Mouse (Mus musculus) CH12.LX (cell line): ENCODE measurements around the gene Tbc1d25.

Experiments
- BHLHE40 ChIP-seq: IDR thresholded peaks from 2 replicates; pipeline ENCODE4 v1.6.1; 2011; ENCODE audit warnings: mild to moderate bottlenecking, low read depth, low read length, improper control_type of control experiment
- CTCF ChIP-seq, 2 experiments: IDR thresholded peaks in 1 of 2; conservative IDR thresholded peaks in 1 of 2; 2 replicates each; pipeline ENCODE4 v1.5.1; 2011 to 2012; ENCODE audit warnings: low read depth in 2 of 2, low read length in 2 of 2, improper control_type of control experiment in 1 of 2, inconsistent platforms in 1 of 2, mild to moderate bottlenecking in 1 of 2, moderate library complexity in 1 of 2
- ELF1 ChIP-seq: IDR thresholded peaks from 2 replicates; pipeline ENCODE4 v1.6.1; 2014; ENCODE audit warnings: low read depth, mild to moderate bottlenecking, inconsistent platforms, low read length, improper control_type of control experiment
- MAX ChIP-seq: IDR thresholded peaks from 2 replicates; pipeline ENCODE4 v1.6.1; 2011; ENCODE audit warnings: low read length, improper control_type of control experiment
- MYC ChIP-seq: IDR thresholded peaks from 2 replicates; pipeline ENCODE4 v1.6.1; 2011; ENCODE audit warnings: low read depth, mild to moderate bottlenecking, improper control_type of control experiment, low read length
- PAX5 ChIP-seq: IDR thresholded peaks from 2 replicates; pipeline ENCODE4 v1.6.1; 2012; ENCODE audit warnings: low read length, inconsistent platforms, mixed read lengths
- POLR2A ChIP-seq: IDR thresholded peaks from 2 replicates; pipeline ENCODE4 v1.6.1; 2011; ENCODE audit warnings: low read depth, mild to moderate bottlenecking, improper control_type of control experiment, low read length
- POLR2AphosphoS2 ChIP-seq: IDR thresholded peaks from 2 replicates; pipeline ENCODE4 v1.6.1; 2011; ENCODE audit warnings: low read depth, low read length, improper control_type of control experiment
- RAD21 ChIP-seq: IDR thresholded peaks from 2 replicates; pipeline ENCODE4 v1.6.1; 2011; ENCODE audit warnings: low read depth, mild to moderate bottlenecking, low read length, improper control_type of control experiment, moderate library complexity
- TCF12 ChIP-seq: IDR thresholded peaks from 2 replicates; pipeline ENCODE4 v1.6.1; 2014; ENCODE audit warnings: low read depth, mild to moderate bottlenecking, inconsistent platforms, low read length, improper control_type of control experiment
- ZKSCAN1 ChIP-seq: IDR thresholded peaks from 2 replicates; pipeline ENCODE4 v1.6.1; 2012; ENCODE audit warnings: low read depth, inconsistent platforms, low read length, improper control_type of control experiment, borderline replicate concordance
- ZMIZ1 ChIP-seq: IDR thresholded peaks from 2 replicates; pipeline ENCODE4 v1.6.1; 2012; ENCODE audit warnings: low read depth, mild to moderate bottlenecking, inconsistent platforms, low read length, improper control_type of control experiment

DNA sequence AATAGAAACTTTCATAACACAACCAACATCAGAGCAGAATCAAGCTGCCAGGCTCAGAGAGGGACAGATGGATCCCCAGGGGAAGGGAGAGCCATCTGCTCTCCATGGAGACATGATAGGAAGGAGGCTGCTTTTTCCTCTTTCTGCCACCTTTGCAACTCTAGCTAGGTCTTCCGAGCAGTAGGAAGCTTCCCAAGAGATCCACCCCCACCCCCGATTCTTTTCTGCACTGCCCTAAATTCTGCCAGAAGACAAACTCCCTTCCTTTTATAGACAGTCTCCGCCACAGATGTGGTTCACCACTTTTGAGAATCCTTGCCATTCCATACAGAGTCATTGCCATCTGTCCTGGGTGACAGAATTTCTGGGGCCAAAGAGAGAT, 46.3 kb upstream of the Tbc1d25 start:
- TF ChIP-seq POLR2A (no peak), PAX5 (no peak), ZMIZ1 (no peak), CTCF (conservative IDR thresholded peaks at IDR 0.05 in 1 of 2, IDR thresholded peaks at IDR 0.05 in 1 of 2; ENCODE audit: low read depth in 2 of 2, low read length in 2 of 2) (no peak), RAD21 (no peak), MAX (no peak), ZKSCAN1 (no peak), TCF12 (no peak), BHLHE40 (no peak), POLR2AphosphoS2 (no peak), MYC (no peak), ELF1 (no peak)
